Mouse (Mus musculus) G1E (cell line): ENCODE measurements around the gene Nrg4.

Experiments used
- CTCF ChIP-seq: IDR thresholded peaks from 2 replicates; pipeline ENCODE4 v1.5.1; 2012; ENCODE audit warnings: low read depth, low read length, inconsistent platforms, mixed read lengths
- GATA1 ChIP-seq: IDR thresholded peaks from 2 replicates; pipeline ENCODE4 v1.6.1; 2012; ENCODE audit warnings: borderline replicate concordance, low read length, inconsistent platforms, mixed read lengths
- POLR2AphosphoS5 ChIP-seq: IDR thresholded peaks from 2 replicates; pipeline ENCODE4 v1.6.1; 2012; ENCODE audit warnings: low read depth, low read length, inconsistent platforms; ENCODE audit not compliant: insufficient replicate concordance
- TAL1 ChIP-seq: conservative IDR thresholded peaks from 2 replicates; pipeline ENCODE4 v1.6.1; 2012; ENCODE audit warnings: low read depth, low read length, inconsistent platforms, mixed read lengths

DNA sequence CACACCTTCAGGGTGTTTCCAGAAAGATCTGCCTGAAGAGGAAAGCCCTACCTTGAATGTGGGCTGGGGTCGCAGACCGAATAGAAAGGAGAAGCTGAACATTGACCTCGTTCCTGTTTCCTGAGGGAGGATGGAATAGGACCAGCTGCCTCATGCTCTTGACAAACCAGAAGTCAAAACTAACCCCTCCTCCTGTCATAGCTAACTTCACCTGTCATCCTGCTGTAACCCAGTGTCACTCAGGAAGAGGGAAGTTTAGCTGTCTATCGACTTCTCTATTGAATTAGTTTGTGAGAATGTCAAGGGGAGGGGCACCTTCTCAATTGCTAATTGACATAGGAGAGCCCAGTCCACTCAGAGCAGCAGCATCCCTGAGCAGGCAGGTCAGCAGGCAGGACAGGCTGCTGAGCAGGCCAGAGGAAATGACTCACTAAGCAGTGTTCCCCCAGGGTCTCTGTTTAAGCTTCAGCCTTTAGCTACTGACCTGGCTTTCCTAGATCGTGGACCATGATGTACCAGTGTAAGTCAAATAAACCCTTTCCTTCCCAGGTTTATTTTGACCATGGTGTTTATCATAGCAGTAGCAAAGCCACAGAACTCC lies 54.6 kb downstream of the Nrg4 start:
- TF ChIP-seq GATA1 (no peak), CTCF (no peak), TAL1 (no peak), POLR2AphosphoS5 (no peak)
